Mouse (Mus musculus) monocyte, adult 2 months (primary cell): Measurements from ENCODE around the gene Fat3.

Experiments
- DNase-seq, 2 experiments: peaks; one replicate each; pipeline ENCODE4 v3.0.0; 2022; ENCODE audit warnings: low spot score in 2 of 2, low read depth in 1 of 2

Fat3 gene

GRCm38 (mm10) chr9:16501186-16501711 is at the start of gene Fat3:
Fat3 (minus strand) TSS chr9:16501285.
- DNase-seq: no peak

GRCm38 (mm10) chr9:16532884-16533283 is 31.8 kb upstream of the Fat3 start:
- DNase-seq: no peak

- no peak for DNase-seq
These were observed 16.5 kb upstream of the Fat3 start for GRCm38 (mm10) chr9:16517543-16517942.

GRCm38 (mm10) chr9:16512005-16512404 is 10.9 kb upstream of the Fat3 start:
- DNase-seq: no peak

GRCm38 (mm10) chr9:16503776-16504175 is 2.7 kb upstream of the Fat3 start:
- no peak for DNase-seq

GRCm38 (mm10) chr9:16502673-16503343 is 1.7 kb upstream of the Fat3 start:
- no peak for DNase-seq

GRCm38 (mm10) chr9:16501990-16502672 is 1.0 kb upstream of the Fat3 start:
- DNase-seq: no peak

GRCm38 (mm10) chr9:16500382-16501185 is 501 bp downstream of the Fat3 start:
- DNase-seq: no peak

- DNase-seq: no peak
These were observed 1.3 kb downstream of the Fat3 start for GRCm38 (mm10) chr9:16499621-16500381.

- DNase-seq: no peak
These were observed 2.2 kb downstream of the Fat3 start for GRCm38 (mm10) chr9:16498876-16499275.

- no peak for DNase-seq
These were observed 3.7 kb downstream of the Fat3 start for GRCm38 (mm10) chr9:16497361-16497760.

- no peak for DNase-seq
These were observed 4.8 kb downstream of the Fat3 start for GRCm38 (mm10) chr9:16496331-16496730.

GRCm38 (mm10) chr9:16489661-16490060 is 11.4 kb downstream of the Fat3 start:
- DNase-seq: no peak

- DNase-seq: no peak
These were observed 13.5 kb downstream of the Fat3 start for GRCm38 (mm10) chr9:16487565-16487964.

- no peak for DNase-seq
These were observed 14.9 kb downstream of the Fat3 start for GRCm38 (mm10) chr9:16486229-16486628.

- no peak for DNase-seq
These were observed 15.9 kb downstream of the Fat3 start for GRCm38 (mm10) chr9:16485173-16485572.

- no peak for DNase-seq
These were observed 16.3 kb downstream of the Fat3 start for GRCm38 (mm10) chr9:16484765-16485164.

- DNase-seq: no peak
These were observed 39.6 kb downstream of the Fat3 start for GRCm38 (mm10) chr9:16461491-16461890.

- no peak for DNase-seq
These were observed 40.5 kb downstream of the Fat3 start for GRCm38 (mm10) chr9:16460591-16460990.

- DNase-seq: no peak
These were observed 59.2 kb downstream of the Fat3 start for GRCm38 (mm10) chr9:16441930-16442329.

GRCm38 (mm10) chr9:16440638-16441037 is 60.4 kb downstream of the Fat3 start:
- DNase-seq: no peak
